Mouse (Mus musculus) bone marrow macrophage, adult 2 months (primary cell): ENCODE measurements around the gene Ndufa10.

Experiments used
- CTCF ChIP-seq: IDR thresholded peaks from 2 replicates; pipeline ENCODE4 v1.5.1; 2012; ENCODE audit warnings: low read depth, mild to moderate bottlenecking, low read length, moderate library complexity
- POLR2A ChIP-seq: IDR thresholded peaks from 2 replicates; pipeline ENCODE4 v1.6.1; 2012; ENCODE audit warnings: mild to moderate bottlenecking, low read depth, low read length, borderline replicate concordance

GRCm38 (mm10) chr1:92398601-92399000 lies 75.1 kb downstream of the Ndufa10 start:
- no peak for TF ChIP-seq CTCF
- TF ChIP-seq POLR2A: no peak
